22 mouse cellular contexts compared by ENCODE assay signal in the genomic region with DNA sequence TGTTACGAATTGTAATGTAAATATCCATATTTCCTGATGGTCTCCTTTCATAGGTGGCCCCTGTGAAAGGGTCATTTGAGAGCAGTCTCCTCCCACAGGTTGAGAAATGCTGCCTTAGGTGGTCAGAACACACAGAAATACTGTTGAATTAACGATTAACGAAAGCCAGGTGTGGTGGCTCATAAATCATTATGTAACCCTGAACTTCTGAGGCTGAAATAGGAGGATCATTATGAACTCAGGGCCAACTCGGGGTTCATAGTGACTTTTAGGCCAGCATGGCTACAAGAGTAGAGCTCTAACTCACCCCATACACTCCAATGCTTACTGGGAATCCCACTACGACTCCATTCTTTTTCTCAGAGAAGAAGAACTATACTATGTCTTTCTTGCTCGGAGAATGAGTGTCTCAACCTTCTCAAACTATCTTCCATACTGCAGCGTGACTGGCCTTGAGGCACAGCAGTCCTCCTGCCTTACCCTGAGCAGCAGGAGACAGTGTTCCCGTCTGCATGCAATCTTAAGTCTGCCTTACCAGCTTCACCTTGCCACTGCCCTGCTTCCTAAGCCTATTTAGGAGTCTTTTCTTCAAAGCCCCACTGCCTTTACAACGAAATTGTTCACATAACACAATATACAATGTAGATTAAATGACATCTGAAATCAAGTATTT. TPM values are rescaled to one million over a fixed set of nuclear protein-coding genes. Genes with fewer than 3 reads are reported as not detected.
A peak's percentile ranks its signal among the peaks of the same experiment; 100 is the strongest.
DNase-seq lines count a peak whose midpoint lies in the region; ATAC-seq and TF ChIP-seq lines count a peak whose summit lies in the region.
"Had no signal": no experiment of that assay in that cellular context is flagged by ENCODE, and none has a peak within 500 bp of the region (broad histone marks: within the 10 kb centered on the region; RNA-seq: fewer than 3 reads in every experiment).

No protein-coding gene starts in this region.

- no peak overlapping the region for H3K4me3 ChIP-seq in kidney, adult 2 months (ENCODE audit: insufficient read depth, low read depth, low read length)
- H3K4me3 ChIP-seq in kidney, embryonic 15.5 days (replicated peaks), result no peak overlapping the region
- H3K4me3 ChIP-seq in midbrain, embryonic 11.5 days (ENCODE audit: low read depth, low read length), result no peak overlapping the region
- H3K4me3 ChIP-seq in midbrain, embryonic 14.5 days (replicated peaks; ENCODE audit: low read depth, low read length), result no peak overlapping the region
- H3K4me3 ChIP-seq: embryonic facial prominence, embryonic 15.5 days; forebrain, embryonic 13.5 days; heart, adult 2 months; heart, embryonic 15.5 days; limb, embryonic 12.5 days; lung, embryonic 15.5 days; neural tube, embryonic 13.5 days had no signal

- 38% methylated on average over 9 of the region's 9 CpGs for WGBS in kidney, adult 2 months
- WGBS in kidney, embryonic 15.5 days, result 63% methylated on average over 9 of the region's 9 CpGs
- WGBS in midbrain, embryonic 11.5 days, result 87% methylated on average over 9 of the region's 9 CpGs
- WGBS in midbrain, embryonic 14.5 days, result 96% methylated on average over 9 of the region's 9 CpGs

- ATAC-seq in kidney, embryonic 15.5 days (replicated peaks; ENCODE audit: low FRiP score), result no peak
- no peak for ATAC-seq in midbrain, embryonic 11.5 days (ENCODE audit: low FRiP score)
- no peak for ATAC-seq in midbrain, embryonic 14.5 days (ENCODE audit: low FRiP score, low TSS enrichment)
- ATAC-seq in cerebellum, adult (ENCODE audit: insufficient number of reproducible peaks, low FRiP score, low TSS enrichment), result no peak
- ATAC-seq: activated CD4-positive, CD25-positive, alpha-beta regulatory T cell, adult 4 months; forebrain, embryonic 13.5 days; Patski had no signal

- H3K27me3 ChIP-seq in kidney, adult 2 months (replicated peaks; ENCODE audit: control insufficient read depth, insufficient read depth, low read length), result no peaks in the 10 kb centered on the region
- H3K27me3 ChIP-seq in kidney, embryonic 15.5 days, result no peaks in the 10 kb centered on the region
- no peaks in the 10 kb centered on the region for H3K27me3 ChIP-seq in midbrain, embryonic 11.5 days (ENCODE audit: control insufficient read depth, insufficient read depth, low read length)
- no peaks in the 10 kb centered on the region for H3K27me3 ChIP-seq in midbrain, embryonic 14.5 days (ENCODE audit: control insufficient read depth, insufficient read depth, low read length)
- H3K27me3 ChIP-seq: embryonic facial prominence, embryonic 15.5 days; forebrain, embryonic 13.5 days; heart, embryonic 15.5 days; limb, embryonic 12.5 days; lung, embryonic 15.5 days; neural tube, embryonic 13.5 days; Patski had no signal

- peak; percentile 82 for DNase-seq in kidney, adult 2 months
- peak; percentile 12 for DNase-seq in midbrain, embryonic 11.5 days (ENCODE audit: low spot score, missing footprints)
- no peak for DNase-seq in midbrain, embryonic 14.5 days
- peak; percentile 41 to 75 for DNase-seq in kidney, postnatal 36 days
- peak; percentile 60 for DNase-seq in yolk sac, embryonic 10.5 days (ENCODE audit: low spot score)
- DNase-seq in thymus, postnatal 10 days (ENCODE audit: low spot score in 2 of 2), result no peak
- DNase-seq: adrenal gland, postnatal 14 days; B cell, adult 2 months; cerebellum, adult 8-10 months; gastrocnemius, postnatal 14 days; heart, adult 2 months; right cerebral cortex, postnatal 4 days had no signal

- H3K36me3 ChIP-seq in kidney, adult 2 months (ENCODE audit: control insufficient read depth, insufficient read depth, low read length), result peaks cover 8% of the 10 kb centered on the region
- H3K36me3 ChIP-seq in kidney, embryonic 15.5 days, result peaks cover 97% of the 10 kb centered on the region
- peaks cover 33% of the 10 kb centered on the region for H3K36me3 ChIP-seq in midbrain, embryonic 11.5 days (ENCODE audit: control insufficient read depth, insufficient read depth, low read length)
- H3K36me3 ChIP-seq in midbrain, embryonic 14.5 days (ENCODE audit: control insufficient read depth, insufficient read depth, low read length), result peaks cover 91% of the 10 kb centered on the region

- peak overlapping the region; percentile 59 for H3K27ac ChIP-seq in kidney, adult 2 months (ENCODE audit: insufficient read depth, low read depth, low read length)
- H3K27ac ChIP-seq in kidney, embryonic 15.5 days, result no peak overlapping the region
- H3K27ac ChIP-seq in midbrain, embryonic 11.5 days (ENCODE audit: low read depth, low read length), result no peak overlapping the region
- H3K27ac ChIP-seq in midbrain, embryonic 14.5 days (replicated peaks; ENCODE audit: low read depth, low read length), result no peak overlapping the region
- H3K27ac ChIP-seq: embryonic facial prominence, embryonic 15.5 days; forebrain, embryonic 13.5 days; heart, adult 2 months; heart, embryonic 15.5 days; limb, embryonic 12.5 days; lung, embryonic 15.5 days; neural tube, embryonic 13.5 days had no signal

- TF ChIP-seq CTCF in kidney, adult 2 months (conservative IDR thresholded peaks at IDR 0.05; ENCODE audit: insufficient read depth, insufficient read length, low read depth, low read length), result no peak

- H3K4me2 ChIP-seq in kidney, embryonic 15.5 days, result no peak overlapping the region
- no peak overlapping the region for H3K4me2 ChIP-seq in midbrain, embryonic 11.5 days
- no peak overlapping the region for H3K4me2 ChIP-seq in midbrain, embryonic 14.5 days (ENCODE audit: low read length)
- H3K4me2 ChIP-seq: embryonic facial prominence, embryonic 15.5 days; forebrain, embryonic 13.5 days; heart, embryonic 15.5 days; limb, embryonic 12.5 days; lung, embryonic 15.5 days; neural tube, embryonic 13.5 days had no signal

- H3K4me1 ChIP-seq in kidney, adult 2 months (ENCODE audit: control insufficient read depth, insufficient read depth, low read length), result peaks cover 14% of the 10 kb centered on the region
- 0 out of 2 replicates have a peak, but pooled peaks cover 2% of the 10 kb centered on the region for H3K4me1 ChIP-seq in kidney, embryonic 15.5 days
- no peaks in the 10 kb centered on the region for H3K4me1 ChIP-seq in midbrain, embryonic 11.5 days (ENCODE audit: control insufficient read depth, insufficient read depth, low read length)
- no peaks in the 10 kb centered on the region for H3K4me1 ChIP-seq in midbrain, embryonic 14.5 days (ENCODE audit: control insufficient read depth, insufficient read depth, low read length)
- H3K4me1 ChIP-seq: embryonic facial prominence, embryonic 15.5 days; forebrain, embryonic 13.5 days; lung, embryonic 15.5 days; neural tube, embryonic 13.5 days had no signal

- no peak for TF ChIP-seq POLR2A in kidney, adult 2 months (IDR thresholded peaks at IDR 0.05; ENCODE audit: low read depth, low read length)

- no peaks in the 10 kb centered on the region for H3K9me3 ChIP-seq in kidney, embryonic 15.5 days (replicated peaks)
- H3K9me3 ChIP-seq in midbrain, embryonic 11.5 days (ENCODE audit: control insufficient read depth, low read length), result no peaks in the 10 kb centered on the region
- no peaks in the 10 kb centered on the region for H3K9me3 ChIP-seq in midbrain, embryonic 14.5 days (ENCODE audit: control insufficient read depth, low read length)
- H3K9me3 ChIP-seq: embryonic facial prominence, embryonic 15.5 days; forebrain, embryonic 13.5 days; heart, embryonic 15.5 days; limb, embryonic 12.5 days; lung, embryonic 15.5 days; neural tube, embryonic 13.5 days had no signal

- H3K9ac ChIP-seq in kidney, embryonic 15.5 days, result no peak overlapping the region
- no peak overlapping the region for H3K9ac ChIP-seq in midbrain, embryonic 11.5 days (ENCODE audit: low read length)
- H3K9ac ChIP-seq in midbrain, embryonic 14.5 days (replicated peaks; ENCODE audit: low read length), result no peak overlapping the region
- H3K9ac ChIP-seq: embryonic facial prominence, embryonic 15.5 days; forebrain, embryonic 13.5 days; heart, embryonic 15.5 days; limb, embryonic 12.5 days; lung, embryonic 15.5 days; neural tube, embryonic 13.5 days had no signal

RNA-seq across cellular contexts. Expression of gene Kpnb1, which starts 23.2 kb away (rescaled TPM):
- polyA plus RNA-seq in kidney, adult 2 months (2012; rRNA removed), result 22.3 and 25.6 TPM in 2 replicates
- 55.1 and 56.3 TPM in 2 replicates for polyA plus RNA-seq in kidney, embryonic 15.5 days (2015; fragmentation: Nextera tagmentation; extraction: Ambion mirVana)
- polyA plus RNA-seq in midbrain, embryonic 11.5 days (2014; fragmentation: Nextera tagmentation; extraction: Ambion mirVana), result 111 and 116 TPM in 2 replicates
- polyA plus RNA-seq in midbrain, embryonic 14.5 days (2014; fragmentation: Nextera tagmentation; extraction: Ambion mirVana), result 33.8 and 48.6 TPM in 2 replicates

RNA-seq across cellular contexts. Expression of gene Tbkbp1, which starts 59.6 kb away (rescaled TPM):
- 10.4 and 12.1 TPM in 2 replicates for polyA plus RNA-seq in kidney, adult 2 months (2012; rRNA removed)
- 5.5 and 5.8 TPM in 2 replicates for polyA plus RNA-seq in kidney, embryonic 15.5 days (2015; fragmentation: Nextera tagmentation; extraction: Ambion mirVana)
- 2.8 and 3.6 TPM in 2 replicates for polyA plus RNA-seq in midbrain, embryonic 11.5 days (2014; fragmentation: Nextera tagmentation; extraction: Ambion mirVana)
- polyA plus RNA-seq in midbrain, embryonic 14.5 days (2014; fragmentation: Nextera tagmentation; extraction: Ambion mirVana), result 9.1 and 9.2 TPM in 2 replicates

Comparison
In these comparisons a context has a peak if more than half of its experiments do, and no peak if none do; other contexts are left out.
1. DNase-seq: peak in kidney, adult 2 months (single experiment), midbrain, embryonic 11.5 days (single experiment), kidney, postnatal 36 days (2 of 2) and yolk sac, embryonic 10.5 days (single experiment); none in midbrain, embryonic 14.5 days (single experiment) and thymus, postnatal 10 days (0 of 2).